Mouse (Mus musculus): ENCODE results near the gene Psrc1. TPM values are rescaled to one million over a fixed set of nuclear protein-coding genes. Genes with fewer than 3 reads are reported as not detected.
A peak's percentile ranks its signal among the peaks of the same experiment; 100 is the strongest.

Gene Psrc1
- polyA plus RNA-seq (2011; ENCODE audit: insufficient read depth, insufficient read length, low replicate concordance, missing spikeins), result 15.9 and 43.2 TPM in 2 replicates

GRCm38 (mm10) chr3:108383485-108384354 is at the start of gene Psrc1:
Gene Psrc1 (plus strand): TSS chr3:108383839.
- peak within 1 kb of the TSS; percentile 7; the same call in 1 of the 2 replicates for H3K27ac ChIP-seq (ENCODE audit: control insufficient read depth, insufficient read depth, low read depth, low read length, poor library complexity)
- TF ChIP-seq POLR2A (IDR thresholded peaks at IDR 0.05; ENCODE audit: borderline replicate concordance, control insufficient read depth, low read depth, low read length) (peak; percentile 13; the same call in 1 of the 2 replicates), CTCF (IDR thresholded peaks at IDR 0.05; ENCODE audit: control insufficient read depth, insufficient read depth, low read length) (no peak)
- peak within 1 kb of the TSS; percentile 93 for H3K4me3 ChIP-seq (replicated peaks; ENCODE audit: control insufficient read depth, low read depth, low read length)
- WGBS, result 2% methylated on average over 44 of the region's 44 CpGs
- peaks cover 6% of the 10 kb centered on the region for H3K4me1 ChIP-seq (ENCODE audit: control insufficient read depth, insufficient read depth, low read length)

GRCm38 (mm10) chr3:108336878-108337277 is 46.8 kb upstream of the Psrc1 start:
- no peaks in the 10 kb centered on the region for H3K4me1 ChIP-seq (ENCODE audit: control insufficient read depth, insufficient read depth, low read length)
- H3K27ac ChIP-seq (ENCODE audit: control insufficient read depth, insufficient read depth, low read depth, low read length, poor library complexity), result no peak overlapping the region
- 86% methylated on average over 5 of the region's 5 CpGs for WGBS
- no peak overlapping the region for H3K4me3 ChIP-seq (replicated peaks; ENCODE audit: control insufficient read depth, low read depth, low read length)
- TF ChIP-seq CTCF (IDR thresholded peaks at IDR 0.05; ENCODE audit: control insufficient read depth, insufficient read depth, low read length) (no peak), POLR2A (IDR thresholded peaks at IDR 0.05; ENCODE audit: borderline replicate concordance, control insufficient read depth, low read depth, low read length) (no peak)

GRCm38 (mm10) chr3:108341040-108341439 is 42.6 kb upstream of the Psrc1 start:
- Histone ChIP-seq H3K27ac (ENCODE audit: control insufficient read depth, insufficient read depth, low read depth, low read length, poor library complexity) (no peak overlapping the region), H3K4me1 (ENCODE audit: control insufficient read depth, insufficient read depth, low read length) (no peaks in the 10 kb centered on the region; the same call in 1 of the 2 replicates), H3K4me3 (replicated peaks; ENCODE audit: control insufficient read depth, low read depth, low read length) (no peak overlapping the region)
- no peak for TF ChIP-seq CTCF (IDR thresholded peaks at IDR 0.05; ENCODE audit: control insufficient read depth, insufficient read depth, low read length)
- WGBS, result 77% methylated on average over 2 of the region's 2 CpGs

GRCm38 (mm10) chr3:108342185-108342584 is 41.5 kb upstream of the Psrc1 start:
- Histone ChIP-seq H3K4me3 (replicated peaks; ENCODE audit: control insufficient read depth, low read depth, low read length) (no peak overlapping the region), H3K27ac (ENCODE audit: control insufficient read depth, insufficient read depth, low read depth, low read length, poor library complexity) (no peak overlapping the region), H3K4me1 (ENCODE audit: control insufficient read depth, insufficient read depth, low read length) (no peaks in the 10 kb centered on the region; the same call in 1 of the 2 replicates)
- TF ChIP-seq CTCF (IDR thresholded peaks at IDR 0.05; ENCODE audit: control insufficient read depth, insufficient read depth, low read length) (no peak), POLR2A (IDR thresholded peaks at IDR 0.05; ENCODE audit: borderline replicate concordance, control insufficient read depth, low read depth, low read length) (no peak)
- 74% methylated on average over 7 of the region's 7 CpGs for WGBS

GRCm38 (mm10) chr3:108345855-108346254 is 37.8 kb upstream of the Psrc1 start:
- WGBS, result 28% methylated on average over 7 of the region's 7 CpGs
- H3K4me3 ChIP-seq (replicated peaks; ENCODE audit: control insufficient read depth, low read depth, low read length), result no peak overlapping the region
- H3K4me1 ChIP-seq (ENCODE audit: control insufficient read depth, insufficient read depth, low read length), result no peaks in the 10 kb centered on the region; the same call in 1 of the 2 replicates
- TF ChIP-seq CTCF (IDR thresholded peaks at IDR 0.05; ENCODE audit: control insufficient read depth, insufficient read depth, low read length) (no peak), POLR2A (IDR thresholded peaks at IDR 0.05; ENCODE audit: borderline replicate concordance, control insufficient read depth, low read depth, low read length) (no peak)
- no peak overlapping the region for H3K27ac ChIP-seq (ENCODE audit: control insufficient read depth, insufficient read depth, low read depth, low read length, poor library complexity)

GRCm38 (mm10) chr3:108348376-108348775 is 35.3 kb upstream of the Psrc1 start:
- no peak for TF ChIP-seq POLR2A (IDR thresholded peaks at IDR 0.05; ENCODE audit: borderline replicate concordance, control insufficient read depth, low read depth, low read length)
- no peak for TF ChIP-seq CTCF (IDR thresholded peaks at IDR 0.05; ENCODE audit: control insufficient read depth, insufficient read depth, low read length)
- no peak overlapping the region for H3K27ac ChIP-seq (ENCODE audit: control insufficient read depth, insufficient read depth, low read depth, low read length, poor library complexity)
- no peaks in the 10 kb centered on the region; the same call in 1 of the 2 replicates for H3K4me1 ChIP-seq (ENCODE audit: control insufficient read depth, insufficient read depth, low read length)
- WGBS, result 80% methylated on average over 9 of the region's 9 CpGs
- H3K4me3 ChIP-seq (replicated peaks; ENCODE audit: control insufficient read depth, low read depth, low read length), result no peak overlapping the region

GRCm38 (mm10) chr3:108355245-108355644 is 28.4 kb upstream of the Psrc1 start:
- 78% methylated on average over 3 of the region's 3 CpGs for WGBS
- no peak for TF ChIP-seq POLR2A (IDR thresholded peaks at IDR 0.05; ENCODE audit: borderline replicate concordance, control insufficient read depth, low read depth, low read length)
- Histone ChIP-seq H3K4me3 (replicated peaks; ENCODE audit: control insufficient read depth, low read depth, low read length) (no peak overlapping the region), H3K4me1 (ENCODE audit: control insufficient read depth, insufficient read depth, low read length) (no peaks in the 10 kb centered on the region), H3K27ac (ENCODE audit: control insufficient read depth, insufficient read depth, low read depth, low read length, poor library complexity) (no peak overlapping the region)

GRCm38 (mm10) chr3:108357051-108357450 is 26.6 kb upstream of the Psrc1 start:
- WGBS, result 86% methylated on average over 10 of the region's 10 CpGs
- H3K4me1 ChIP-seq (ENCODE audit: control insufficient read depth, insufficient read depth, low read length), result no peaks in the 10 kb centered on the region
- no peak overlapping the region for H3K27ac ChIP-seq (ENCODE audit: control insufficient read depth, insufficient read depth, low read depth, low read length, poor library complexity)
- H3K4me3 ChIP-seq (replicated peaks; ENCODE audit: control insufficient read depth, low read depth, low read length), result no peak overlapping the region
- TF ChIP-seq POLR2A (IDR thresholded peaks at IDR 0.05; ENCODE audit: borderline replicate concordance, control insufficient read depth, low read depth, low read length) (no peak), CTCF (IDR thresholded peaks at IDR 0.05; ENCODE audit: control insufficient read depth, insufficient read depth, low read length) (no peak)

Data from bone marrow, adult 2 months (tissue).